Mouse (Mus musculus): ENCODE results near the gene Pcnx3.

Gene Pcnx3

GRCm38 (mm10) chr19:5641021-5641420 is 47.7 kb downstream of the Pcnx3 start:
- DNase-seq (ENCODE audit: low read depth, low spot score) = no peak

GRCm38 (mm10) chr19:5640339-5640738 is 48.4 kb downstream of the Pcnx3 start:
- DNase-seq (ENCODE audit: low read depth, low spot score) = no peak

- no peak for DNase-seq (ENCODE audit: low read depth, low spot score)
These were observed 50.2 kb downstream of the Pcnx3 start for GRCm38 (mm10) chr19:5638416-5639005.

- DNase-seq (ENCODE audit: low read depth, low spot score) = peak; percentile 72
These were observed 51.4 kb downstream of the Pcnx3 start, which contains the start of gene Rela for GRCm38 (mm10) chr19:5637069-5638047. TSS of gene Rela (plus strand) at chr19:5637483.

GRCm38 (mm10) chr19:5636571-5637041 is 52.1 kb downstream of the Pcnx3 start:
- DNase-seq (ENCODE audit: low read depth, low spot score) = no peak

GRCm38 (mm10) chr19:5636036-5636570 is 52.6 kb downstream of the Pcnx3 start:
- no peak for DNase-seq (ENCODE audit: low read depth, low spot score)

- no peak for DNase-seq (ENCODE audit: low read depth, low spot score)
These were observed 56.6 kb downstream of the Pcnx3 start for GRCm38 (mm10) chr19:5632120-5632519.

- peak; percentile 69 for DNase-seq (ENCODE audit: low read depth, low spot score)
These were observed 58.8 kb downstream of the Pcnx3 start for GRCm38 (mm10) chr19:5629907-5630306.

GRCm38 (mm10) chr19:5625311-5625710 is 63.4 kb downstream of the Pcnx3 start:
- DNase-seq (ENCODE audit: low read depth, low spot score) = no peak

GRCm38 (mm10) chr19:5621884-5622283 is 66.8 kb downstream of the Pcnx3 start:
- DNase-seq (ENCODE audit: low read depth, low spot score) = no peak

- no peak for DNase-seq (ENCODE audit: low read depth, low spot score)
These were observed 68.7 kb downstream of the Pcnx3 start for GRCm38 (mm10) chr19:5620007-5620406.

- DNase-seq (ENCODE audit: low read depth, low spot score) = no peak
These were observed 73.8 kb downstream of the Pcnx3 start for GRCm38 (mm10) chr19:5614953-5615352.
